Mouse (Mus musculus): Measurements from ENCODE around the gene Vps50.
"Not testable (repeated sequence)": the region's sequence is repeated elsewhere in the genome, so short reads cannot be mapped to it uniquely, and the experiment has no call there.

The Vps50 gene

GRCm38 (mm10) chr6:3531445-3531844, 33.3 kb downstream of the Vps50 start:
- DNase-seq (ENCODE audit: low read depth in 1 of 2, low spot score in 2 of 2): no peak

DNA sequence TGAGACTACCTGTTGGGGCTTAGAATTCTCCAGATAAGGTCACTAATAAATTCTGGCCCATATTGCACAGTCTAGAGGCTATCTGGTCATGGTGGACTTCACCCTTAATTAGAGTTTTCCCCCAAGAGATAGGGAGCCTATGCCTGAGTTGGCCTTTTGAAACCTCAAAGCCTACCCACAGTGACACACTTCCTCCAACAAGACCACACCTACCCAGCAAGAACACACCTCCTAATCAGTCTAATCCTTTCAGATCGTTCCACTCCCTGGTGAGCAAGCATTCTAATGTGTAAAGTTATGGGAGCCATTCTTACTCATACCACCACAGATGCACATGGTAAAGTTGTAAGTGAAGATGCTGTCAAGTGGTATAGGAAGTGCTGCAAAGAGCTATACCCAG, 37.9 kb downstream of the Vps50 start:
- no peak for DNase-seq (ENCODE audit: low read depth in 1 of 2, low spot score in 2 of 2)

- no peak for DNase-seq (ENCODE audit: low read depth in 1 of 2, low spot score in 2 of 2)
Measured at GRCm38 (mm10) chr6:3539470-3539869, 41.3 kb downstream of the Vps50 start.

DNA sequence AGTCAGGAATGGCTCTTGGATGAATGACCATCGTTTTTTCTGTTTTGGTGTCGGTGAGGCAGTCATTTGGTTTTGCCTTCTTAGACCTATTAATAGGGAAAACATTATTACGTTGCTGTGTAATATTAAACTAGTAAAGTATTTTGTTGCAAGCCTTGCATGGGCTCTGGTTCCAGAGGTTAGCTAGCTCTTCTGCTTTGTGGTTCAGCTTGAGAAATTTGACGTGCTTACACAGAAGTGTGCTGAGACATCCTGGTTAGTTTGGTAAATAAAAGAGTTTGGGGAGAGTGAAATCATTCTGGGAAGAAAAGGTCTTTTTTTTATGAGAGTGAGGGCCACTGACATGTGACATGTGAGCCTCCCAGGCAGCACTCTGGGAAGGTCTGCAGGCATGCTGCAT, 45.7 kb downstream of the Vps50 start:
- no peak for DNase-seq (ENCODE audit: low read depth in 1 of 2, low spot score in 2 of 2)

GRCm38 (mm10) chr6:3544970-3545369, 46.8 kb downstream of the Vps50 start:
- DNase-seq (ENCODE audit: low read depth in 1 of 2, low spot score in 2 of 2): no peak

- DNase-seq (ENCODE audit: low read depth in 1 of 2, low spot score in 2 of 2): no peak
Measured at GRCm38 (mm10) chr6:3548959-3549358, 50.8 kb downstream of the Vps50 start.

DNA sequence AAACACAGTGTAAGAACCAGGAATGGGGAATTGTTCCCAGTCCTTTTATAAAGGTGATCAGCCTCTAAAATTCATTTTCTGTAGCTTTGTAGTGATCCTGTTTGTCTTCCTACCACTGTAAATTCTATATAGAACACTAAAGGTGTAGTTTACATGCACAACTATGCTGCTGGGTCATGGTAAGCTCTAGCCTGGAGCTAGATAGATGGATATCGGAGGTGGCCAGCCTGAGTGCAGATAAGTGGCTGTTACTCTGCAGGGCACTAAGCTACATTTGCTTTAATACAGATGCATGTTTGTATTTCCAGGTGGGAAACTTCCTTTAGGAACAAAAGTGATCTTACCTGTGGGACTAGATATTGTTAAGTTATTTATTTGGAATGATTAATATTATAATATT, 51.8 kb downstream of the Vps50 start:
- DNase-seq (ENCODE audit: low read depth in 1 of 2, low spot score in 2 of 2): no peak

DNA sequence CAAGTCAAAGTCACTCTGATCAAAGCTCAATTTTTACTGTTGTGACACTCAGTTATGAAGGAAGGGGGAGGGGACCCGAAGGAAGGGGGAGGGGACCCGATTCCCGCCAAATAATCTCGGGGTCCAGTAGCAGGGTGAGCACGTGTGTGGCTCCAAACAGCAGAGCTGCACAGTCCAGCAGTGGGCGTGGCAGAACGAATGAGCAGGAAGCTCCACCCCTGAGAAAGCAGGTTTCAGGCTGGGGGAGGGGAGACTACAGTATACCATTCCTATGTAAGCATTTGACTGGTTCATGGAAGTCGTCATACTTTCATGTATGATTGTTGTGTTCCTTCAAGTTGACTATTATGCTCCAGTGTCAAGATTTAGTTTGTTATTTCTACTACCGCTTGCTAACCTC, 54.5 kb downstream of the Vps50 start:
- not testable (repeated sequence) for DNase-seq (ENCODE audit: low read depth in 1 of 2, low spot score in 2 of 2)

GRCm38 (mm10) chr6:3557177-3557576, 59.0 kb downstream of the Vps50 start:
- no peak for DNase-seq (ENCODE audit: low read depth in 1 of 2, low spot score in 2 of 2)

- DNase-seq (ENCODE audit: low read depth in 1 of 2, low spot score in 2 of 2): no peak
Measured at GRCm38 (mm10) chr6:3560009-3560408, 61.8 kb downstream of the Vps50 start.

GRCm38 (mm10) chr6:3562301-3562700, 64.1 kb downstream of the Vps50 start:
- DNase-seq (ENCODE audit: low read depth in 1 of 2, low spot score in 2 of 2): no peak

- DNase-seq (ENCODE audit: low read depth in 1 of 2, low spot score in 2 of 2): not testable (repeated sequence)
Measured at GRCm38 (mm10) chr6:3564118-3564517, 65.9 kb downstream of the Vps50 start.

- no peak for DNase-seq (ENCODE audit: low read depth in 1 of 2, low spot score in 2 of 2)
Measured at GRCm38 (mm10) chr6:3565005-3565404, 66.8 kb downstream of the Vps50 start.

DNA sequence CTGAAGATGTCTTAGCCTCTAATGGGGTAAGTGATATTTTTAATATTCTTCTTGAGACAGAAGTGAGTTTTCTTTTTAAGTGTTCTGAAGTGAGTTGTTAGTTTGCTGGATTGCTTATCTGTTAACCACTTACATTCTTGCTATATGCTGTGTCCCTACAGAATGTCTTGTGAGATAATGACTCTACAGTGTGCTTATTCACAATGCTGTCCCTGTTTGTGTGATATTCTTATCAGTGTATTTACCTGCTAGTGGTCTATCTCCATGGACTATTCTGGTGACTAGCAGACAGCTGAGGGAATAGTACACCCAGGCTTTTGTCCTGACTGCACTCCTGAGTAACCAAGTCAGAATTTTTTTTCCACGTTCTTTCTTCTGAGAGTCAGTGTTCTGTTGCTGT, 67.5 kb downstream of the Vps50 start:
- DNase-seq (ENCODE audit: low read depth in 1 of 2, low spot score in 2 of 2): no peak

DNA sequence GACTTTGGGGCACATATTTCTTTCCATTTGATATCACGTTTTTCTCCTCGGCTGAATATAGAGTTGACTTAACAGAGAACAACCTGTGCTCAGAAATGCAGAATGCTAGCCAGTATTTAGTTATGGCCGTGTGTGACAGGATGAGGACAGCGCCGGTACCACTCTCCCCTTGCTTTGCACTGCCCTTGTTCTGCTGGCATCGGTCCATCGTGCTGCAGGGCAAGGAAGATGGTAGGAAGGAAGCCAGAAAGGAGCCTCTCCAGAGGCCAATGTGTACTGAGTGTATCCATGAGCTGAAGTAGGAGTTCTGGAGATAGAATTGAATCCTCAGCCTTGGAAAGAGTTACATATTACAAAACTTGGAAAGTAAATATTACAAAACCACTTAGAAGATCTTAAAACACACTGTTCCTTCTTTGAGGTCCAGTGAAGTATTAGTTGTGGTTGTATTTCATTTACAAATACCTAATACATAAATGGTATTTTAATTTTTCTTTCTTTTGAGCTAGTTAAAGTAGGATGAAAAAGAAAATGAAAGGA, 69.0 kb downstream of the Vps50 start:
- DNase-seq (ENCODE audit: low read depth in 1 of 2, low spot score in 2 of 2): no peak

DNA sequence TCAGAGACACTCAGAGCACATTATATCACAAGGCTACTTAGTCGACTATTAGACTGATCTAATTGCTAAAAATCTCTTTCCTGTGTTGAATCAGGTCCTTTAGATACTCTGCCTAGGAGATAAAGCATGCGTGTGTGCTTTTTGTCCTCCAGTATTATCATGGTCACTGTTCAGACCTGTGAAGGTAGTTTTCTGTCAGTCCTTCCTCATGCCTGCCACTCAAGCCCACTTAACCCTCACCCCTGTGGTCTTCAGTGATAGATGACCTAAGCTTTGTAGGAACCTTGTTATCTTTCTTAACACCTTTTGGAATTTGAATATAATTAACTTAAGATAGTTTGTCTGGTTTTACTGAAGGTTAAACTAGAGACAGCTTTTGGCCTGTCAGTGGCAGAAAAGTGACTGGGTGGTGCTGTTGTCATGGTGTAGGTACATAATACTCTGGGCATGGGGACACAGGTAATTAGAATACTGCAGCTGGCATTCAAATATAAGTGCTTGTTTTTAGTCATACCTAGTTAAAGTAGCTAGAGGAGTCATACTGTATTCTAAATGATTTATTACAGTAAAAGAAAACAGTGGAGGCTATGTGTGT, 74.1 kb downstream of the Vps50 start:
- no peak for DNase-seq (ENCODE audit: low read depth in 1 of 2, low spot score in 2 of 2)

- DNase-seq (ENCODE audit: low read depth in 1 of 2, low spot score in 2 of 2): no peak
Measured at GRCm38 (mm10) chr6:3573787-3574186, 75.6 kb downstream of the Vps50 start.

GRCm38 (mm10) chr6:3585402-3585801, 87.2 kb downstream of the Vps50 start:
- DNase-seq (ENCODE audit: low read depth in 1 of 2, low spot score in 2 of 2): no peak

GRCm38 (mm10) chr6:3590289-3590904, 92.2 kb downstream of the Vps50 start:
- DNase-seq (ENCODE audit: low read depth in 1 of 2, low spot score in 2 of 2): no peak

DNA sequence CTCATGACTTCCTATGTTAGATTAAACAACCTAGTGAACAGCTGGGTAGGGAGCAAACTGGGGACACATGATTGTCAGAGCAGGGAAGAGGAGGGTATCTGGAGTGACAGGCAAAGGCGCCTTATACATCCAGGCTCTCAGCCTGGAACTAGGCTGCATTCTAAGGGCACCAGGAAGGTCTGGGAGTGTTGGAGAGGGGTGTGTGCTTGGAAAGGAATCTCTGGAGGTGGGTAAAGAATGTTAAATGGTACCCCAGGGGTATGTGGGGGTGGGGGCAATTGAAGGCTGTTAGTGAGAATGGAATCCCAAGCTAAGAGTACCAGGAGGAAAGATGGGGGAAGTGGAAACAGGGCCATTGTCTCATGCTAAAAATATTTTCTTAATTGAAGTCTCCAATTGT, 96.1 kb downstream of the Vps50 start:
- DNase-seq (ENCODE audit: low read depth in 1 of 2, low spot score in 2 of 2): no peak

DNA sequence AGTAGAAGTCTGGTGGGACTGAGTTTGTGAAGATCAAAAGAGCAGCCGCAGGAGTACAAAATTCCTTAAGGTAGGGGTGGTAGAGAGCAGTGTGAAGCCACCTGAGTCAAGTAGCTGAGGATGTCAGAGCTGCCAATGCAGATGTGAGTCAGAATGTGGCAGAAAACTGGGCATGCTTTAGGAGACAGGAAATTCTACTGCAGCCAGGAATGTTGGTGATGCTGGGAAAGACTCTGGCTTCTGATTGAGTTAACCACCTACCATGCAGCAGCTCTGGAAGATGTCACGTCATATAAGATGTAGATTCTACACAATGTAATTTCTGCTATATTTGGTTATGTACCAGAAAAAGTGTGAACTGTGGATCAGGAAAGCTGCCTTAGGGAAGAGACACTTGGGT, 114.6 kb downstream of the Vps50 start:
- DNase-seq (ENCODE audit: low read depth in 1 of 2, low spot score in 2 of 2): no peak

DNA sequence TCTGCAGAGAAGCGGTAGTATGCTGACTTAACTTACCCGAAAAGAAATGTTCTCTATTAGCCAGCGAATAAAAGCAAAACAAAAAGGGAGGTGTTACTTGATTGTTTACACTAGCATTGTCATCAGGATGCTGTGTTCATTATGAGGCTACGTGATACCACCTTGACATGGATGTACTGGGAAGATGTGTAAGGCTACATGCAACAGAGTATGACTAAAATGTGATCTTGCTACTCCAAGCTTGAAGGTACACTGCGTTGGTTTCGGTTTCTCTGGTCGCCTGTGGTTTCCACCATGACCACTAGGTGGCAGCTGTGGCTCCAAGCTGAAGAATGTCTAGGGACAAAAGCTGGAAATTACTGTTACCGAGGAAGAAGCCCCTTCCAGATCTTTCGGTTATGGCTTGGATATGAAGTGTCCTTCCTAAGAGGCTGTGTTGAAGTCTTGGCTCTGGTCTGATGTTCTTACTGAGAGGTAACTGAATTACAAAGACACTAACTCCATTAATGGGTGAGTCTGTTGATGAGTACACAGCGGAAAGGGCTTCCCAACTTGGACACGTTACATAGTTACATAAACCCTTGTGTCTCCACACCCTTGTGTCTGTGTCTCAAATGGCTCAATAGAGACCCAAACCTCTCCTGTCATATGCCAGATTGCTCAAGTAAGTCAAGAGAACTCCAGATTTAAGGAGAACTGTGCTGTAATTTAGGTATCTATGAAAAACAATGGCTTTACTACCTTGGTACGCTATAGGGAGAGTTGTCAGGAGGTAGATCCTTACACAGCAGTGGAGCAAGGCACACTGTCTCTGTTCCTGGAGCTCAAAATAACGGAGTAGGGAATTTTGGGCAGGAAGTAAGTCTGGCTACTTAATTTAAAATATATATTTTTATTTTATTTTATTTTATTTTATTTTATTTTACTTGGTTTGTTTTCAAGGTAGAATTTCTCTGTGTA, 122.5 kb downstream of the Vps50 start:
- peak in 1 of 2 experiments; percentile 1 for DNase-seq (ENCODE audit: low read depth in 1 of 2, low spot score in 2 of 2)

All from monocyte, adult 2 months (primary cell).